Mouse (Mus musculus): Measurements from ENCODE around the gene Midn.

The Midn gene

DNA sequence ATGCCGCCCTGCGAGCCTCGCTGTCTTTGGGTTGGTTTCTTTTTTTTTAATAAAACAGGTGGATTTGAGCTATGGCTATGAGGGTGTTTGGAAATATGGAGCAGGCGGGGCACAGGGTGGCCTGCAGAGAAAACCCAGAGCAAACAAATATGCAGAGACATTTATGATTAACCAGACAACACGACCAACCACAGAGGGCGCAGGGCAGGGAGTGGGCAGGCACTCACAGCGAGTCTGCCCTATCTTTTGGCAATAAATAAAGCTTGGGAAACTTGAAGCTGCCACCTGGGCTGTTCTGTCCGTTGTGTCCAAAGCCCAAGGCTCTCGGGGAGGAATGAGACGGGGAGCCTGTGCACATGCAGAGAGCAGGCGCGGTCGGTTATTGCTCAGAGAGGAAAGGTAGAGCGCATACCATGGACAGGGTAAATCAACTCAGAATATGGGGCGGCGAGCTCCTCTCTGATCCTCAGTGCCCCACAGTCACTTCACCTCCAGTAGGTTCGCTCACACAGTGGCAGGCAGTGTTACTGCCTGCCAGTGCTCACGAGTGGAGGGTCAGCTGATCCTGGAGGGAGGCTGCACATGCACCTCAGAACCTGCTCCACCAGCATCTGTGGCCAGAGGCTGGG lies 17.6 kb upstream of the Midn start:
- no peak for DNase-seq

DNA sequence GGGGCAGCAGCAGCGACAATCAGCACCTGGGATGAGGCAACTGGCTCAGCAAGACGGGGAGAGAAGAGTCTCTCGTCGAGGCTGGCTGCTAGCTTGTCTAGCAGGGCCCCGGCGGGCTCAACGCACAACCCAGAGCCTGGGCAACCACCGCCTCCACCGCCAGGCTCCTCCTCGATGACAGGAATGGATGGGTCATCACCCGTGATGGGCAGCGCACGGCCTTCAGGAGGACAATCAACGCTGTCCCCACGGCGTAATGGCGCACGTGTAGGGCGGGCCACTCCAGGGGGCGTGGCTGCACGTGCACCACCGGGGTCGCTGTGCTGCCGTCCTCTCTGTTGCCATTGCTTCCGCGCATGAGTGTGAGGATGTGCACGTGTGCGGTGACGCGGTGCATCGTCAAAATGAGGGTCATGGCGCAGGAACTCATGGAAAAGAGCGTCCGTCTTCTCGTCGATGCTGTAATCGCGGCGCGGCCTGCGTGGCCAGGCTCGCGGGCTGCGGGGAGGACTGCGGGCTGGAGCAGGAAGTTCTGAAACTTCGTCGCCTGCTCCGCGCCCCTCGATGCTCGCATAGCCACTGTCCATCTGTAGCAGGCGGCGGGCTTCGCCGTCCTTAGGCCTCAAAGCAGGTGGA lies 16.6 kb upstream of the Midn start:
- peak; percentile 69 for DNase-seq

GRCm38 (mm10) chr10:80131952-80132350 lies 16.1 kb upstream of the Midn start:
- DNase-seq, result no peak

- DNase-seq, result peak; percentile 35
Measured at GRCm38 (mm10) chr10:80133226-80133849, 14.7 kb upstream of the Midn start.

- peak; percentile 22 for DNase-seq
Measured at GRCm38 (mm10) chr10:80134421-80134820, 13.7 kb upstream of the Midn start.

DNA sequence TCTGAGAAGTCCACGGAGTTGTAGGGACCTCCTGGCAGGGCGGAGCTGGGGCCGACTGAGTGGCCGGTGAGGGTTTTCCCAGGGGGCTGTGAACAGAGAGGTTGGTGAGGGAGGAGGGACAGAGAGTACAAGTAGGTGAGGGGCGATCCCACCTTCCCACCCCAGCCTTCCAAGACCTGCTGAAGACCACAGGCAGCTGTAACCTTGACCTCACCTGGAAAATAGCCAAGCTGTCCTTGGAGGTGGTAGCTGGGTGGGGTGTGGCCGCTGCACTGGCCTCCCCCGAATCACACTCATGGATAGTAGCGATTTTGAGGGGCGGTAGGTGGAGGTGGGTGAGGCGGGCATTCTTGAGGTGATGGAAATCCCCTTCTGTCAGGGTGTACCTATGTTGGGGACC lies 12.9 kb upstream of the Midn start:
- DNase-seq, result no peak

GRCm38 (mm10) chr10:80135641-80136040 lies 12.4 kb upstream of the Midn start:
- DNase-seq, result no peak

- peak; percentile 11 for DNase-seq
Measured at GRCm38 (mm10) chr10:80136179-80136951, 11.7 kb upstream of the Midn start.

- peak; percentile 61 for DNase-seq
Measured at GRCm38 (mm10) chr10:80136952-80137625, 11.0 kb upstream of the Midn start.

DNA sequence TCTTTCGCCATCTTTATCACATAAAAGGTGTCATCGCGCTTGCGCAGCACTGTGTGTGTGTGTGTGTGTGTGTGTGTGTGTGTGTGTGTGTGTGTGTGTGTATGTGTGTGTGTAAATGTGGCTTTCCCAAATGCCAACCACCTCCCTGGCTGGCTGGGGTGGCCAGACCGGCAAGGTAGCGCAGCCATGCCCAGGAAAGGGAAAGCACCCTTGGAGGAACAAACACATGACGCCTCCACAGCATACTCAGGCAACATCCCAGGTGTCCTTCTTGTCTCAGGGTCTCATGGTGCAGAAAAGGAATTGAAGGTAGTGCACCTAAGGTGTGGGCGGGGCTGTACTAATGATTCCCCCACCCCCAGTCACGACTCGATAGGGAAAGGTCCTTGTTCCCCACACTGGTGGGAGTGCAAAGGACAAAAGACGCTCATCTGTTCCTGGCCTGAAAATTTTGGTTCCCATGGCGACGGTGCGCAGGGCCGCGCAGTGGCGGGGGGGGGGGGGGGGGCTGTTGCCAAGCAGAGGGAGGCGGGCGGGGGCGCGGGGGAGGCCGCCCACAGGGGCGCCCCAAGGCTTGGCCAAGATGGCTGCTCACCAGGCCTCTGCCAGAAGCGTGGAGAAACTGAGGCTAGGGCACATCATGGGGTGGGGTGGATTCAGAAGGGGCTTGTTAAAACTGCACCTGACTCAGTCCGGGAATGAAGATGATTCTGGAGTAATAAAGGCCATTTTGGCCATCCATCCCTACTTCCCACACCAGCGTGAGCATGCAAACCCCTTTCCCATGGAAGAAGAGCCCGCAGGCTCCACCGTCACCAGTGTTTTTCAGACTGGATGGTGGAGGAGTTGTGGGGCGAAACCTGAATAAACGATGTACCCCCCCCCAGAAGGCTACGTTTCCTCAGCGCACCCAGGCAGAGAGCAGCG lies 10.2 kb upstream of the Midn start:
- DNase-seq, result peak; percentile 61

DNA sequence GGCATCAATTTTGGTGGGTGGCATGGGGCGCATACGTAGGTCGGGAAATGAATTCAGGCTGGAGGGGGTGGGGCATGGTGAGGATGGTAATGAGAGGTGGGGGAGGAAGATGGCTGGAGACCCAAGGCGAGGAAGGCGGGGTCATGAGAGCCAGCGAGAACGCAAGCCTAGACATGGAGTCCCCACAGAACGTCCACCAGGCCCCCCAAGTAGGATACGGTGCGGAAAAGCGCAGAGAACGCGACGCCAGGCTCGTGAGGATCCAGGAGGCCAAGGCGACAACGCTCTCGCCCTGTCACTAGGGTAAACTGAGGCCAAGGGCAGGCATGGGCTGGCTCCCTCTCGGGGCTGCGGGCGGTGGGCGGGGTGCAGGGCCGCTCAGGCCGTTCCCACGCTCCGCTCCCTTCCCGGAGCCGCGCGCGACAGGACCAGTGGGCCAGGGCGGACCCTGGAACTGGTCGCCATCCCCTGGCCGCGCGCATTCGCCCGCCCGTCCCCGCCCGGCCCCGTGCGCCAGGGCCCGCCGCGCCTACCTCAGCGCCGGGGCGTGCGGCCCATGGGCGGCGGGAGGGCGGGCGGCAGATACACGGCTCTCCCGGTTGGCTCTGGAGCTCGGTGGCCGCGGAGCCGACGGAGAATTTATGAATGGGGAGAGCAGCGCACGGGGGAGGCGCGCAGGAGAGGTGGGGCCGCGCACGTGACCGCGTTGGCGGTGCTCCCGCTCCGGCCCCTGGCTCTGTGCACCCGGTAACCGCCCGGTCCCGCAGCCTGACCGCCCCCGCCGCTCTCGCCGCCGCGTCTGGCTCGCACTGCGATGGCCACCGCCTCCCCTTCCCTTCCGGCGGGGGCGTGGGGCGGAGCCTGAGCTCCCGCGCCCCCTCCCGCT lies 9.3 kb upstream of the Midn start, which contains the start of gene Atp5d:
Gene Atp5d (plus strand): TSS at position 80 of the 886 bp plus-strand sequence.
- peak; percentile 80 for DNase-seq

GRCm38 (mm10) chr10:80139439-80139775 lies 8.7 kb upstream of the Midn start:
- no peak for DNase-seq

- DNase-seq, result no peak
Measured at GRCm38 (mm10) chr10:80139975-80140665, 8.0 kb upstream of the Midn start.

DNA sequence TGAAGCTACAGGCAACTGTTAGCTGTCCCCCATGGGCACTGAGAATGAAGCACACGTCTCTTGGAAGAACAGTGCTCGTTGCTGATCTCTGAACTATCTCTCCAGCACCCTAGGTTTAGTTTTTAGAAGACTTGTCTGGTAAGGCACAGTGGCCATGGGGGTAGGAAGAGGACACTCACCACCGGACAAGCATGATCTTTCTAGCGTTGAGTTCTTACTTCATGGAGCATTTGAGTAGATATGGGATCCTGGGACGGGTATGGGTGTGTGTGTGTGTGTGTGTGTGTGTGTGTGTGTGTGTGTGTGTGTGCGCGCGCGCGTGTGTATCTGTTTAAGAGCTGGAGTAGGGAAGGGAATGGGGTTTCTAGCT lies 7.4 kb upstream of the Midn start, which contains the start of gene Cbarp:
Gene Cbarp (minus strand): TSS at position 170 of the 370 bp plus-strand sequence.
- no peak for DNase-seq

- peak; percentile 97 for DNase-seq
Measured at GRCm38 (mm10) chr10:80141243-80141642, 6.8 kb upstream of the Midn start.

- peak; percentile 90 for DNase-seq
Measured at GRCm38 (mm10) chr10:80141786-80142529, 6.1 kb upstream of the Midn start.

DNA sequence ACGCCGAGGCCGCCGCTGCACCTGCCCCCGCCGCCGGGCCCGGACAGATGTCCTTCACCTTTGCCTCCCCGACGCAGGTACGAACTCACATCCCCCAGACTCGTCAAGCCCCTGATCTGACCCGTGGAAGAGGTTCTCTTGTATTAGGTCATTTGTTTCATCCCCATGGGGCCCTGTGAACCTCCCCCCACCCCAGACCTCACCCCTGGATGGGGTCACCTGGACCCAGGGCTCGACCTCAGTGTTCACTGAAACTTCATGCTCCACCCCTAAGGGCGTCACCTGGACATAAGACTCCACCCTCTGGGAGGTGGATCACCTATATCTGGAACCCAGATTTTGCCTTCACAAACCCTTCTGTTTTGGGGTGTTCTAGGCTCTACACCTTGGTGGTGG lies 5.5 kb upstream of the Midn start:
- DNase-seq, result no peak

DNA sequence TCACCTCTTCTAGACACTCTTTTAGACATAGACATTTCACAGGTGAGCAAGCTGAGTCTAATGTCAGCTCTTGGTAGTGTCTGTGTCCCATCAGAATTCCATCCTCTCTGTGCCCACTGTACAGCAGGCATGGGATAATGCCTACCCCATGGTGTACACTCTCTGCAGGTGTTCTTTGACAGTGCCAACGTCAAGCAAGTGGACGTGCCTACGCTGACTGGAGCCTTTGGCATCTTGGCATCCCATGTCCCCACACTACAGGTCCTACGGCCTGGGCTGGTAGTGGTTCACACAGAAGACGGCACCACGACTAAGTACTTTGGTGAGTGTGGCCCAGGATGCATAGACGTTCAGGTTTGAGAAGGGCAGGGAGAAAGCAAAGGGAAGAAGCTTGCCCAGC lies 4.4 kb upstream of the Midn start:
- DNase-seq, result no peak

DNA sequence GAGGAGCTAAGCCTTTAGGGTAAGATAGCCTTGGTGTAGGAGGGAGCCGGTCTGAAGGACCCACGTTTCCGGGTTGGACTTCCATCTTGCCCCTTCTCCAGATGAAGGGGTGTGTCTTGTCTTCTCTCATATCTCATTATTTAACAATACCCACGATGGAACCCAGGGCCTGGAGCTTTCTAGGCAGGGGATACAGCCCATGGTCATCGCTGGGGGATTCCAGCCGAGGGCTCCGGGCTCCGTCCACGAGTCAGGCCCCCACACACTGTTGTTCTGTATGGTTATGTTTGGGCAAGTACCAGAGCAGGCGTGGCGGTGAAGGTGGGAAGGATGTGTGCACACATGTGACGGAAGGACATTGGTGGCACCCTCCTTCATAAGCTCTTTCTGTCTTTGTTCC lies 3.9 kb upstream of the Midn start:
- DNase-seq, result no peak

Data from right cerebral cortex, postnatal 14 days (tissue).